Mouse (Mus musculus) neural tube, embryonic 15.5 days (tissue): ENCODE measurements around the gene Znhit6. TPM values are rescaled to one million over a fixed set of nuclear protein-coding genes. Genes with fewer than 3 reads are reported as not detected.
A peak's percentile ranks its signal among the peaks of the same experiment; 100 is the strongest.

Experiments used
- ATAC-seq: fragments of 200-750 bp; cut with Nextera tagmentation; 2 replicates; pipeline ENCODE4 v1.8.0; 2017; ENCODE audit warnings: mild to moderate bottlenecking, moderate TSS enrichment, moderate library complexity; ENCODE audit not compliant: low FRiP score
- H3K27ac ChIP-seq: fragments of 300-500 bp; sonication (generic); replicated peaks from 2 replicates; pipeline ENCODE4 v1.5.1; 2015; ENCODE audit warnings: mild to moderate bottlenecking, inconsistent platforms
- H3K27me3 ChIP-seq: fragments of 300-500 bp; sonication (generic); replicated peaks from 2 replicates; pipeline ENCODE4 v1.6.1; 2015; ENCODE audit warnings: inconsistent platforms
- H3K36me3 ChIP-seq: fragments of 300-500 bp; sonication (generic); 2 replicates; pipeline ENCODE4 v1.6.1; 2015; ENCODE audit warnings: inconsistent platforms
- H3K4me1 ChIP-seq: fragments of 300-500 bp; sonication (generic); 2 replicates; pipeline ENCODE4 v1.6.1; 2015; ENCODE audit warnings: inconsistent platforms
- H3K4me2 ChIP-seq: fragments of 300-500 bp; sonication (generic); 2 replicates; pipeline ENCODE4 v1.6.1; 2015; ENCODE audit warnings: inconsistent platforms, mild to moderate bottlenecking, moderate library complexity
- H3K4me3 ChIP-seq: fragments of 300-500 bp; sonication (generic); replicated peaks from 2 replicates; pipeline ENCODE4 v1.5.1; 2015; ENCODE audit warnings: mild to moderate bottlenecking, inconsistent platforms
- H3K9ac ChIP-seq: fragments of 300-500 bp; sonication (generic); replicated peaks from 2 replicates; pipeline ENCODE4 v1.6.1; 2015; ENCODE audit warnings: mild to moderate bottlenecking, inconsistent platforms
- H3K9me3 ChIP-seq: fragments of 300-500 bp; sonication (generic); replicated peaks from 2 replicates; pipeline ENCODE4 v1.6.1; 2016; ENCODE audit warnings: inconsistent platforms
- whole genome bisulfite sequencing: fragments of 180-500 bp; shearing (Covaris S2); methylation state at CpG from one replicate; pipeline ENCODE4 v1.1.7; 2015; ENCODE audit warnings: mixed read lengths; 5-methylcytosine and 5-hydroxymethylcytosine counted together
- polyA plus RNA-seq: library from polyadenylated mRNA; unstranded; fragments of >200 nt; fragmentation: Nextera tagmentation; extraction: Ambion mirVana; gene quantifications from 2 replicates; pipeline ENCODE4 v1.2.1, GENCODE M21; 2015

Gene Znhit6
- polyA plus RNA-seq, 1 experiment from 2014 or later, result 36.6 TPM

- Histone ChIP-seq H3K4me2 (no peak overlapping the region), H3K4me1 (peaks cover under 1% of the 10 kb centered on the region; the same call in 1 of the 2 replicates), H3K4me3 (no peak overlapping the region), H3K9ac (no peak overlapping the region), H3K27ac (no peak overlapping the region), H3K9me3 (no peaks in the 10 kb centered on the region), H3K36me3 (peaks cover 36% of the 10 kb centered on the region), H3K27me3 (no peaks in the 10 kb centered on the region)
- WGBS, result 96% methylated on average over 5 of the region's 5 CpGs
- ATAC-seq, result no peak
Observed at GRCm38 (mm10) chr3:145608320-145608719, 32.3 kb downstream of the Znhit6 start.

- Histone ChIP-seq H3K9me3 (no peaks in the 10 kb centered on the region), H3K4me2 (no peak overlapping the region), H3K4me3 (no peak overlapping the region), H3K36me3 (peaks cover 8% of the 10 kb centered on the region; the same call in 1 of the 2 replicates), H3K27me3 (no peaks in the 10 kb centered on the region), H3K9ac (no peak overlapping the region), H3K27ac (no peak overlapping the region), H3K4me1 (peaks cover 15% of the 10 kb centered on the region)
- WGBS, result 21% methylated on average over 4 of the region's 4 CpGs
- no peak for ATAC-seq
Observed at GRCm38 (mm10) chr3:145612662-145613061, 36.7 kb downstream of the Znhit6 start.

- WGBS, result 83% methylated on average over 4 of the region's 4 CpGs
- ATAC-seq, result no peak
Observed at GRCm38 (mm10) chr3:145613234-145613633, 37.2 kb downstream of the Znhit6 start.

GRCm38 (mm10) chr3:145614362-145615115, 38.5 kb downstream of the Znhit6 start:
- Histone ChIP-seq H3K27me3 (no peaks in the 10 kb centered on the region), H3K27ac (peak overlapping the region; percentile 60), H3K4me2 (peak overlapping the region; percentile 7; the same call in 1 of the 2 replicates), H3K9me3 (no peaks in the 10 kb centered on the region), H3K4me1 (peaks cover 15% of the 10 kb centered on the region), H3K4me3 (no peak overlapping the region), H3K9ac (no peak overlapping the region), H3K36me3 (no peaks in the 10 kb centered on the region)
- 18% methylated on average over 17 of the region's 17 CpGs for WGBS
- peak; percentile 30; the same call in 1 of the 2 replicates for ATAC-seq

More at GRCm38 (mm10) chr3:145613234-145613633, 37.2 kb downstream of the Znhit6 start:
- H3K4me3 ChIP-seq, result no peak overlapping the region
- H3K4me1 ChIP-seq, result peaks cover 15% of the 10 kb centered on the region
- H3K36me3 ChIP-seq, result peaks cover 5% of the 10 kb centered on the region; the same call in 1 of the 2 replicates
- H3K27me3 ChIP-seq, result no peaks in the 10 kb centered on the region
- no peak overlapping the region for H3K4me2 ChIP-seq
- H3K9ac ChIP-seq, result no peak overlapping the region
- no peak overlapping the region for H3K27ac ChIP-seq
- no peaks in the 10 kb centered on the region for H3K9me3 ChIP-seq

- H3K4me2 ChIP-seq, result no peak overlapping the region
- ATAC-seq, result no peak
- no peaks in the 10 kb centered on the region for H3K36me3 ChIP-seq
- H3K9me3 ChIP-seq, result no peaks in the 10 kb centered on the region
- no peak overlapping the region for H3K27ac ChIP-seq
- H3K9ac ChIP-seq, result no peak overlapping the region
- H3K27me3 ChIP-seq, result no peaks in the 10 kb centered on the region
- 82% methylated on average over 9 of the region's 9 CpGs for WGBS
- H3K4me3 ChIP-seq, result no peak overlapping the region
- peaks cover 23% of the 10 kb centered on the region for H3K4me1 ChIP-seq
Observed at GRCm38 (mm10) chr3:145618299-145618698, 42.3 kb downstream of the Znhit6 start.

GRCm38 (mm10) chr3:145619621-145620365, 43.8 kb downstream of the Znhit6 start:
- H3K27me3 ChIP-seq, result no peaks in the 10 kb centered on the region
- no peak overlapping the region for H3K9ac ChIP-seq
- no peak for ATAC-seq
- H3K4me3 ChIP-seq, result no peak overlapping the region
- no peak overlapping the region for H3K27ac ChIP-seq
- no peak overlapping the region for H3K4me2 ChIP-seq
- 91% methylated on average over 17 of the region's 17 CpGs for WGBS
- H3K9me3 ChIP-seq, result no peaks in the 10 kb centered on the region
- peaks cover 18% of the 10 kb centered on the region for H3K4me1 ChIP-seq
- H3K36me3 ChIP-seq, result no peaks in the 10 kb centered on the region

- Histone ChIP-seq H3K36me3 (no peaks in the 10 kb centered on the region), H3K9ac (no peak overlapping the region), H3K9me3 (no peaks in the 10 kb centered on the region), H3K4me2 (no peak overlapping the region), H3K4me3 (no peak overlapping the region), H3K27me3 (no peaks in the 10 kb centered on the region), H3K27ac (no peak overlapping the region), H3K4me1 (peaks cover 11% of the 10 kb centered on the region; the same call in 1 of the 2 replicates)
- 91% methylated on average over 4 of the region's 4 CpGs for WGBS
- no peak for ATAC-seq
Observed at GRCm38 (mm10) chr3:145621209-145621608, 45.2 kb downstream of the Znhit6 start.

GRCm38 (mm10) chr3:145623047-145623446, 47.0 kb downstream of the Znhit6 start:
- Histone ChIP-seq H3K4me1 (peaks cover 11% of the 10 kb centered on the region; the same call in 1 of the 2 replicates), H3K4me3 (no peak overlapping the region), H3K9me3 (no peaks in the 10 kb centered on the region), H3K4me2 (no peak overlapping the region), H3K27me3 (no peaks in the 10 kb centered on the region), H3K36me3 (no peaks in the 10 kb centered on the region), H3K9ac (no peak overlapping the region), H3K27ac (no peak overlapping the region)
- ATAC-seq, result peak; percentile 62; the same call in 1 of the 2 replicates
- WGBS, result 43% methylated on average over 12 of the region's 12 CpGs

- Histone ChIP-seq H3K9me3 (no peaks in the 10 kb centered on the region), H3K4me2 (no peak overlapping the region), H3K27ac (no peak overlapping the region), H3K4me1 (peaks cover 11% of the 10 kb centered on the region; the same call in 1 of the 2 replicates), H3K36me3 (no peaks in the 10 kb centered on the region), H3K4me3 (no peak overlapping the region), H3K9ac (no peak overlapping the region), H3K27me3 (no peaks in the 10 kb centered on the region)
- ATAC-seq, result no peak
- 73% methylated on average over 4 of the region's 4 CpGs for WGBS
Observed at GRCm38 (mm10) chr3:145624786-145625185, 48.8 kb downstream of the Znhit6 start.

- no peak for ATAC-seq
- H3K27ac ChIP-seq, result no peak overlapping the region
- H3K9me3 ChIP-seq, result no peaks in the 10 kb centered on the region
- H3K27me3 ChIP-seq, result no peaks in the 10 kb centered on the region
- WGBS, result 85% methylated on average over 9 of the region's 9 CpGs
- H3K9ac ChIP-seq, result no peak overlapping the region
- no peak overlapping the region for H3K4me3 ChIP-seq
- no peaks in the 10 kb centered on the region for H3K36me3 ChIP-seq
- H3K4me1 ChIP-seq, result peaks cover 11% of the 10 kb centered on the region; the same call in 1 of the 2 replicates
- H3K4me2 ChIP-seq, result no peak overlapping the region
Observed at GRCm38 (mm10) chr3:145625546-145625945, 49.5 kb downstream of the Znhit6 start.

- H3K4me2 ChIP-seq, result no peak overlapping the region
- peaks cover 11% of the 10 kb centered on the region; the same call in 1 of the 2 replicates for H3K4me1 ChIP-seq
- no peak overlapping the region for H3K27ac ChIP-seq
- no peak overlapping the region for H3K9ac ChIP-seq
- ATAC-seq, result no peak
- no peaks in the 10 kb centered on the region for H3K27me3 ChIP-seq
- WGBS, result 93% methylated on average over 1 of the region's 1 CpGs
- no peaks in the 10 kb centered on the region for H3K9me3 ChIP-seq
- no peaks in the 10 kb centered on the region for H3K36me3 ChIP-seq
- H3K4me3 ChIP-seq, result no peak overlapping the region
Observed at GRCm38 (mm10) chr3:145626063-145626462, 50.1 kb downstream of the Znhit6 start.
